Mouse (Mus musculus) liver, embryonic 12.5 days (tissue): ENCODE results near the gene Snupn. TPM values are rescaled to one million over a fixed set of nuclear protein-coding genes. Genes with fewer than 3 reads are reported as not detected.
"Not testable (repeated sequence)": the region's sequence is repeated elsewhere in the genome, so short reads cannot be mapped to it uniquely, and the experiment has no call there.

Source experiments
- ATAC-seq: fragments of 200-750 bp; cut with Nextera tagmentation; 2 replicates; pipeline ENCODE4 v1.8.0; 2017; ENCODE audit warnings: moderate number of reproducible peaks, mild to moderate bottlenecking, moderate library complexity
- H3K27ac ChIP-seq: fragments of 300-500 bp; sonication (generic); 2 replicates; pipeline ENCODE4 v1.5.1; 2016; ENCODE audit warnings: mild to moderate bottlenecking
- H3K27me3 ChIP-seq: fragments of 300-500 bp; sonication (generic); replicated peaks from 2 replicates; pipeline ENCODE4 v1.6.1; 2016; ENCODE audit warnings: mild to moderate bottlenecking, moderate library complexity
- H3K36me3 ChIP-seq: fragments of 300-500 bp; sonication (generic); 2 replicates; pipeline ENCODE4 v1.6.1; 2016; ENCODE audit warnings: mild to moderate bottlenecking, moderate library complexity
- H3K4me1 ChIP-seq: fragments of 300-500 bp; sonication (generic); 2 replicates; pipeline ENCODE4 v1.6.1; 2016
- H3K4me2 ChIP-seq: fragments of 300-500 bp; sonication (generic); 2 replicates; pipeline ENCODE4 v1.6.1; 2016; ENCODE audit warnings: mild to moderate bottlenecking, moderate library complexity
- H3K4me3 ChIP-seq: fragments of 300-500 bp; sonication (generic); 2 replicates; pipeline ENCODE4 v1.5.1; 2016; ENCODE audit warnings: mild to moderate bottlenecking, moderate library complexity
- H3K9ac ChIP-seq: fragments of 300-500 bp; sonication (generic); 2 replicates; pipeline ENCODE4 v1.6.1; 2016; ENCODE audit warnings: mild to moderate bottlenecking, moderate library complexity
- H3K9me3 ChIP-seq: fragments of 300-500 bp; sonication (generic); replicated peaks from 2 replicates; pipeline ENCODE4 v1.6.1; 2016; ENCODE audit warnings: mild to moderate bottlenecking, moderate library complexity
- WGBS: fragments of 180-500 bp; shearing (Covaris S2); methylation state at CpG from one replicate; pipeline ENCODE4 v1.1.7; 2016; ENCODE audit not compliant: insufficient replicate concordance; 5-methylcytosine and 5-hydroxymethylcytosine counted together
- polyA plus RNA-seq: library from polyadenylated mRNA; unstranded; fragments of >200 nt; fragmentation: Nextera tagmentation; extraction: Ambion mirVana; gene quantifications from 2 replicates; pipeline ENCODE4 v1.2.1, GENCODE M21; 2016

Snupn gene
- polyA plus RNA-seq, 1 experiment from 2014 or later, result 13.2 TPM

GRCm38 (mm10) chr9:56980186-56980585 is 29.5 kb downstream of the Snupn start:
- Histone ChIP-seq H3K36me3 (peaks cover 26% of the 10 kb centered on the region), H3K27me3 (no peaks in the 10 kb centered on the region), H3K9me3 (no peaks in the 10 kb centered on the region), H3K9ac (no peak overlapping the region), H3K27ac (no peak overlapping the region), H3K4me1 (peaks cover 3% of the 10 kb centered on the region; the same call in 1 of the 2 replicates), H3K4me2 (no peak overlapping the region), H3K4me3 (no peak overlapping the region)
- WGBS, result 87% methylated on average over 6 of the region's 6 CpGs
- no peak for ATAC-seq

GRCm38 (mm10) chr9:56981502-56981901 is 30.8 kb downstream of the Snupn start:
- no peaks in the 10 kb centered on the region for H3K27me3 ChIP-seq
- H3K4me3 ChIP-seq, result no peak overlapping the region
- WGBS, result 56% methylated on average over 1 of the region's 1 CpGs
- no peak overlapping the region for H3K27ac ChIP-seq
- H3K9ac ChIP-seq, result no peak overlapping the region
- no peak for ATAC-seq
- no peaks in the 10 kb centered on the region for H3K9me3 ChIP-seq
- H3K4me2 ChIP-seq, result no peak overlapping the region
- H3K4me1 ChIP-seq, result no peaks in the 10 kb centered on the region
- peaks cover 23% of the 10 kb centered on the region for H3K36me3 ChIP-seq

GRCm38 (mm10) chr9:56994286-56995197 is 43.9 kb downstream of the Snupn start, which contains the start of gene Ptpn9:
Ptpn9 (plus strand) TSS chr9:56994923.
- peaks cover 36% of the 10 kb centered on the region for H3K4me1 ChIP-seq
- H3K9ac ChIP-seq, result peak within 1 kb of the TSS; percentile 85
- peak within 1 kb of the TSS; percentile 81 for H3K27ac ChIP-seq
- peaks cover 16% of the 10 kb centered on the region for H3K27me3 ChIP-seq
- no peaks in the 10 kb centered on the region for H3K36me3 ChIP-seq
- ATAC-seq, result peak; percentile 78
- peak within 1 kb of the TSS; percentile 98 for H3K4me2 ChIP-seq
- H3K9me3 ChIP-seq, result no peaks in the 10 kb centered on the region
- peak within 1 kb of the TSS; percentile 75 for H3K4me3 ChIP-seq
- 2% methylated on average over 62 of the region's 62 CpGs for WGBS

GRCm38 (mm10) chr9:56995198-56996027 is 44.7 kb downstream of the Snupn start:
- Histone ChIP-seq H3K27ac (peak overlapping the region; percentile 81), H3K9me3 (no peaks in the 10 kb centered on the region), H3K36me3 (no peaks in the 10 kb centered on the region), H3K9ac (peak overlapping the region; percentile 85), H3K4me2 (peak overlapping the region; percentile 98), H3K27me3 (peaks cover 16% of the 10 kb centered on the region), H3K4me1 (peaks cover 35% of the 10 kb centered on the region), H3K4me3 (peak overlapping the region; percentile 75)
- WGBS, result 2% methylated on average over 78 of the region's 80 CpGs
- peak; percentile 74 for ATAC-seq

GRCm38 (mm10) chr9:56996028-56996346 is 45.3 kb downstream of the Snupn start:
- Histone ChIP-seq H3K4me3 (peak overlapping the region; percentile 75), H3K36me3 (no peaks in the 10 kb centered on the region), H3K27ac (no peak overlapping the region), H3K4me1 (peaks cover 29% of the 10 kb centered on the region), H3K4me2 (peak overlapping the region; percentile 98), H3K9ac (peak overlapping the region; percentile 85), H3K27me3 (peaks cover 16% of the 10 kb centered on the region), H3K9me3 (no peaks in the 10 kb centered on the region)
- ATAC-seq, result no peak
- 3% methylated on average over 5 of the region's 5 CpGs for WGBS

DNA sequence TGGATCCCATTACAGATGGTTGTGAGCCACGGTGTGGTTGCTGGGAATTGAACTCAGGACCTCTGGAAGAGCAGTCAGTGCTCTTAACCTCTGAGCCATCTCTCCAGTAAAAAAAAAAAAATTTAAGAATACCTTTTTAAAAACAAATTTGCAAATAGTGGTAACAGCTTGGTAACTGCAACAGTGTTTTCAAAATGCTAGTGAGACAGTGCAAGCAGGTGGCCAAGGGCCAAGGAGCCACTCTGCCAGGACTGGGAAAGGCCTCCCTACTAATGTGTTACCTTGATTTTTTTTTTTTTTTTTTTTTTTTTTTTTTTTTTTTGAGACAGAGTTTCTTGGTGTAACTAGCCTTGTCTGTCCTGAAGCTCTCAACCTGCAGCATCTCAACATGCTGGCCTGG is 46.5 kb downstream of the Snupn start:
- not testable (repeated sequence) for ATAC-seq, H3K4me3 ChIP-seq, H3K9ac ChIP-seq, H3K4me2 ChIP-seq, H3K9me3 ChIP-seq, H3K27ac ChIP-seq, H3K36me3 ChIP-seq
- 76% methylated on average over 1 of the region's 1 CpGs for WGBS
- Histone ChIP-seq H3K4me1 (peaks cover 26% of the 10 kb centered on the region), H3K27me3 (peaks cover 16% of the 10 kb centered on the region)

DNA sequence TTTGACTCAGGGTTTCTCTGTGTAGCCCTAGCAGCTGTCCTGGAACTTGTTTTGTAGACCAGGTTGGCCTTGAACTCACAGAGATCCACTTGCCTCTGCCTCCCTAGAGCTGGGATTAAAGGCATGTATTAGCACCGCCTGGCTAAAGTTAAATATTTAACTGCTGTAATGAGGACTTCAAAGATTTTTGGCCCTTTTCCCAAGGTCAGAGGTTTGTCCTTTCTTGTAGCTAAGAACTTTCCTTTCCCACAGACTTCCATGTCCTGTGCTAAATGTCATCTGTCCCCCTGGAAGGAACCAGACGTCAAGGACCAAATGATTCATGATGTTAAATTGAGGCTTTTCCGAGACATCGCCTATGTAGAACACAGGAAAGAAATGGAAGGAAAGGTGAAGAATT is 52.3 kb downstream of the Snupn start:
- 71% methylated on average over 4 of the region's 4 CpGs for WGBS
- no peaks in the 10 kb centered on the region for H3K9me3 ChIP-seq
- no peak overlapping the region for H3K9ac ChIP-seq
- H3K4me2 ChIP-seq, result no peak overlapping the region
- H3K4me1 ChIP-seq, result no peaks in the 10 kb centered on the region
- no peak overlapping the region for H3K4me3 ChIP-seq
- no peaks in the 10 kb centered on the region for H3K27me3 ChIP-seq
- H3K27ac ChIP-seq, result no peak overlapping the region
- no peak for ATAC-seq
- peaks cover 7% of the 10 kb centered on the region for H3K36me3 ChIP-seq

- no peaks in the 10 kb centered on the region for H3K9me3 ChIP-seq
- no peaks in the 10 kb centered on the region for H3K27me3 ChIP-seq
- no peak for ATAC-seq
- WGBS, result 55% methylated on average over 1 of the region's 1 CpGs
- H3K4me3 ChIP-seq, result no peak overlapping the region
- H3K27ac ChIP-seq, result no peak overlapping the region
- H3K4me1 ChIP-seq, result no peaks in the 10 kb centered on the region
- no peak overlapping the region for H3K4me2 ChIP-seq
- peaks cover 19% of the 10 kb centered on the region for H3K36me3 ChIP-seq
- H3K9ac ChIP-seq, result no peak overlapping the region
These were observed 61.7 kb downstream of the Snupn start for GRCm38 (mm10) chr9:57012393-57012792.

DNA sequence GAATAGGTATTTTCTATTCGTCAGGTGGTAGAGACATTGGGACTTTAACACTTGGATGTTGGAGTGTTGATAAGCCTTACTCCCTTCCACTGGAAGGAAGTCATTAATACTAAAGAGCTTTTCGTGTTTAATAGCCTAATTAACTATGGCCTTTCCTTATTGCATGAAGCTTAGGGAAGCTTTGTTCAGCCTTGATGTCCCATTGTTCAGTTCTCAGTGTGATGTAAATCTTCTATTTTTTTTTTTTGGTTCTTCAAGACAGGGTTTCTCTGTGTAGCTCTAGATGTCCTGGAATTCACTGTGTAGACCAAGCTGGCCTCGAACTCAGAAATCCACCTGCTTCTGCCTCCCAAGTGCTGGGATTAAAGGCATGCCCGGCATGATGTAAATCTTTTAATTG is 62.2 kb downstream of the Snupn start:
- peaks cover 14% of the 10 kb centered on the region; the same call in 1 of the 2 replicates for H3K36me3 ChIP-seq

DNA sequence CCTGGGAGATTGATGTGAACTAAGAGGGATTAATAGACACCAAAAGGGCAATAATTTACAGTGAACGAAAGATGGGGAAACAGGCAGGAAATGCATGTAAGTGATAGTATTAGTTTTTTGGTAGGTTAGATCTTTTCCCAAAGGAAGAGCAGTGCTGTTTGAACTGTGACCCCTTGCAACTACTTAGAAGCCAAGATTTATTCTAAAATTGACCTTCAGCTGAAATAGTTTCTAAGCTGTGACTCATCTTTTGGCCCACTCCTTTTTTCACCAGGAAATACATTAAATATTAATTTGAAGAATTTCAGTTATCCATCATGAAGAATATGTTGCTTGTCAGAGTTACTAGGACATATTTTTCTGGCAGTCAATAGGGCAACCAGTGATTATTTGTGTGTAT is 63.1 kb downstream of the Snupn start:
- ATAC-seq, result no peak
- H3K9me3 ChIP-seq, result no peaks in the 10 kb centered on the region
- WGBS, result 76% methylated on average over 1 of the region's 1 CpGs
- H3K4me3 ChIP-seq, result no peak overlapping the region
- no peak overlapping the region for H3K4me2 ChIP-seq
- no peak overlapping the region for H3K9ac ChIP-seq
- H3K4me1 ChIP-seq, result no peaks in the 10 kb centered on the region
- no peaks in the 10 kb centered on the region for H3K27me3 ChIP-seq
- H3K36me3 ChIP-seq, result peaks cover 14% of the 10 kb centered on the region; the same call in 1 of the 2 replicates
- no peak overlapping the region for H3K27ac ChIP-seq

More for the DNA sequence above, 62.2 kb downstream of the Snupn start:
- ATAC-seq, result no peak
- H3K4me2 ChIP-seq, result no peak overlapping the region
- no peaks in the 10 kb centered on the region for H3K4me1 ChIP-seq
- WGBS, result 74% methylated on average over 4 of the region's 4 CpGs
- H3K27me3 ChIP-seq, result no peaks in the 10 kb centered on the region
- H3K4me3 ChIP-seq, result no peak overlapping the region
- no peaks in the 10 kb centered on the region for H3K9me3 ChIP-seq
- no peak overlapping the region for H3K27ac ChIP-seq
- no peak overlapping the region for H3K9ac ChIP-seq

GRCm38 (mm10) chr9:57014766-57015165 is 64.1 kb downstream of the Snupn start:
- H3K4me1 ChIP-seq, result no peaks in the 10 kb centered on the region
- H3K27ac ChIP-seq, result no peak overlapping the region
- no peak overlapping the region for H3K4me3 ChIP-seq
- no peak overlapping the region for H3K9ac ChIP-seq
- H3K27me3 ChIP-seq, result no peaks in the 10 kb centered on the region
- WGBS, result 68% methylated on average over 1 of the region's 1 CpGs
- peaks cover 14% of the 10 kb centered on the region; the same call in 1 of the 2 replicates for H3K36me3 ChIP-seq
- no peaks in the 10 kb centered on the region for H3K9me3 ChIP-seq
- ATAC-seq, result no peak
- no peak overlapping the region for H3K4me2 ChIP-seq

- H3K9ac ChIP-seq, result no peak overlapping the region
- H3K27ac ChIP-seq, result no peak overlapping the region
- no peak overlapping the region for H3K4me2 ChIP-seq
- peaks cover 15% of the 10 kb centered on the region for H3K36me3 ChIP-seq
- no peaks in the 10 kb centered on the region for H3K4me1 ChIP-seq
- no peak overlapping the region for H3K4me3 ChIP-seq
- no peak for ATAC-seq
- 93% methylated on average over 1 of the region's 1 CpGs for WGBS
- no peaks in the 10 kb centered on the region for H3K27me3 ChIP-seq
- no peaks in the 10 kb centered on the region for H3K9me3 ChIP-seq
These were observed 67.0 kb downstream of the Snupn start for GRCm38 (mm10) chr9:57017631-57018030.
